Mouse (Mus musculus) lung, adult 2 months (tissue): ENCODE data around the gene Mllt10. TPM values are rescaled to one million over a fixed set of nuclear protein-coding genes. Genes with fewer than 3 reads are reported as not detected.

Source experiments
- DNase-seq: peaks from one replicate; pipeline ENCODE4 v3.0.0; 2022
- H3K4me1 ChIP-seq: fragments of 200-500 bp; 2 replicates; pipeline ENCODE4 v1.6.1; 2011; ENCODE audit warnings: low read length; ENCODE audit not compliant: control insufficient read depth, insufficient read depth
- H3K4me3 ChIP-seq: fragments of 200-500 bp; replicated peaks from 2 replicates; pipeline ENCODE3; 2011; ENCODE audit warnings: low read depth, mild to moderate bottlenecking, control low read depth, low read length; ENCODE audit errors: extremely low read depth
- CTCF ChIP-seq: fragments of 200-500 bp; IDR thresholded peaks from 2 replicates; pipeline ENCODE4 v1.5.1; 2011; ENCODE audit warnings: mild to moderate bottlenecking, low read length, control low read depth; ENCODE audit not compliant: insufficient read depth
- POLR2A ChIP-seq: fragments of 200-500 bp; IDR thresholded peaks from 2 replicates; pipeline ENCODE4 v1.6.1; 2011; ENCODE audit warnings: low read depth, mild to moderate bottlenecking, control low read depth, low read length, borderline replicate concordance; ENCODE audit errors: extremely low read depth
- WGBS: fragments of 180-500 bp; shearing (Covaris S2); methylation state at CpG from one replicate; pipeline ENCODE4 v1.1.7; 2018; 5-methylcytosine and 5-hydroxymethylcytosine counted together
- polyA plus RNA-seq: library from polyadenylated mRNA; depleted of rRNA; stranded (reverse); fragments of >200 nt; gene quantifications from 2 replicates; pipeline ENCODE4 v1.2.3, GENCODE M21; 2012

The Mllt10 gene
- polyA plus RNA-seq, 1 experiment, result 34.7 TPM

DNA sequence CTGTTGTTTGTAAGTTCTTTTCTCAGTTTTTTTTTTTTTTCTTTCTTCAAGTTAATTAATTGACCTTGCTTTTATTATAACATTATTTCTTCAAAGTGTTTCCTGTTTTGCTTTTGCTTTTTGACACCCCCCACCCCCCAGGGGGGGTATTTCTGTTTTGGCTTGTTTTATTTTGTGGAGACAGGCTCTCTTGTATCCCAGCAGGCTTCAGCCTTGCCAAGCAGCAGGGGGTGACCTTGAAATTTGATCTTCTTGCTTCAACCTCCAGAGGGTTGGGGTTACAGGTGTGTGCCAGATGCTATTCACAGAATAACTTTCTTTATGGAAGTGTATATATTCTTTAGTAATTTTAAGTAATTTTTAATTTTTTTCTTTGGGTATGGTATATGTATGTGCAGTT lies 56.4 kb downstream of the Mllt10 start:
- no peak for TF ChIP-seq POLR2A
- TF ChIP-seq CTCF, result no peak
- H3K4me3 ChIP-seq, result no peak overlapping the region
- DNase-seq, result no peak
- no peaks in the 10 kb centered on the region for H3K4me1 ChIP-seq

DNA sequence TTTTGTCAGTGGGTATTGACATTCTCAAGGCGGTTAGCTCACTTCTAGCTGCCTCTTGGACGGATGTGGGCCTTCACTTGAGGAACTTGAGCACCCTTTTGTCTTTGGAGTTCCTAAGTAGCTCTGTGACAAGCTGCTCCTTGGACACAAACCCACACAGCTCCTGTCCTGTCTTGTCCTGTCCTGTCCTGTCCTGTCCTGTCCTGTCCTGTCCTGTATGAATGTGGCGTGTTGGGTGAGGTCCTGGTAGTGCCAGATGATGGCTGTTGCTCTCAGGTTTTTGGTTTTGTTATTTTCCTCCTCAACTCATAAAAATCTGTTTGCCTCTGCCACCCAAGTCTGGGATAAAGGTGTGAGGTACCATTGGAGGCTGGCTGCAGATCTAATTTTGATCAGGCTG lies 61.4 kb downstream of the Mllt10 start:
- no peak for DNase-seq
- 67% methylated on average over 3 of the region's 3 CpGs for WGBS
- Histone ChIP-seq H3K4me3 (no peak overlapping the region), H3K4me1 (no peaks in the 10 kb centered on the region; the same call in 1 of the 2 replicates)
- TF ChIP-seq CTCF (no peak), POLR2A (no peak)

DNA sequence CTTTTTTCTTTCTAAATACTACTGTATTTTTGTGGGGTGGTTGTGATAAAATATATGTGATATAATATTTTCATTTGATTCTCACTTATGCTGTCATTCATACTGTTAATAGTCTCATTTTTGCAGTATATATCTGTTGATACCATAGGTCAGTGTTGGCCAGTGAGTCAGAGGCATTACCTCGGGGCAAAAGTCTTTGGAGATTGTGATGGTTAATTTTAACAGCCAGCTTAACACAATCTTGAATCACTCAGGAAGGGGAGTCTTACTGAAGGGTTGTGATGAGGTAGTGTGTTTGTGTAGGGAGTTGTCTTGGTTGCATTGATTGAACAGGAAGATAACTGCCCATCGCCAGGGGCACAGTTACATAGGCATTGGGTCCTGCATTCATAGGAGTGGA lies 83.1 kb downstream of the Mllt10 start:
- 48% methylated on average over 2 of the region's 2 CpGs for WGBS
- DNase-seq, result no peak
- Histone ChIP-seq H3K4me1 (no peaks in the 10 kb centered on the region), H3K4me3 (no peak overlapping the region)
- TF ChIP-seq CTCF (no peak), POLR2A (no peak)

DNA sequence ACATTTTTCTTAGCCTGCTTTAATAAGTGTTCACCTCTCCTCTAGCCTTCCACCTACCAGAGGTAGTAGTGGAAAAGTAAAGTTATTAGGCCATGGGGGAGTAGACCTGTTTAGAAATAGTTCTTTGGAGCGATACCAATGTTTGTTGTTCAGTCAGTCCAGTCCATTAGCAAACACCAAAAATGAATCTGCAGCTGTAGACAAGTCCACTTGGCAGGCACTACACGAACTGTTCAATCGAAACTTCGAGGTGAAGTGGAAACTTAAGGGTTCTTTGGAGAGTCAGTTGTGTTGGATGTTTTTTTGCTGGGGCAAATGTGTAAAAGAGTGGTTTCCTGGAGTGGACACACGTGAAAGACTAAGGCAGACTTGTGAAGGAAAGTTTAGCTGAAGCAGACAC lies 84.6 kb downstream of the Mllt10 start:
- Histone ChIP-seq H3K4me3 (no peak overlapping the region), H3K4me1 (no peaks in the 10 kb centered on the region)
- TF ChIP-seq CTCF (no peak), POLR2A (no peak)
- WGBS, result 65% methylated on average over 5 of the region's 5 CpGs
- DNase-seq, result peak; percentile 44

DNA sequence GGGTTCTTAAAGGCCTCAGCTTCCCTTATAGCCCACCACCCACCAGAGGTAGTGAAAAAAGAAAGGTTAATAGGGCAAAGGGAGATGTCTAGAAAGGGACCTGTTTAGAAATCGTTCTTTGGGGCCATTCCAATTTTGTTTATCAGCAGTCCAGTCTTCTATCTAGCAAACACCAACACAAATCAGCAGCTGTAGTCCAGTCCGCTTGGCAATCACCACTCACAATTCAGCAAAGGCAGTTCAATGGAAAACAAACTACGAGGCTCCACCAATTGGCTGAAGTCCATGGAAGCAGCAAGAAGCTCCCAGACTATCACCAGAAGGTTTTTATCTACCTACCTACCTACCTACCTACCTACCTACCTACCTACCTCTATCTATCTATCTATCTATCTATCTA lies 101.1 kb downstream of the Mllt10 start:
- Histone ChIP-seq H3K4me1 (no peaks in the 10 kb centered on the region), H3K4me3 (no peak overlapping the region)
- no peak for TF ChIP-seq CTCF
- WGBS, result 76% methylated on average over 3 of the region's 3 CpGs
- DNase-seq, result no peak

DNA sequence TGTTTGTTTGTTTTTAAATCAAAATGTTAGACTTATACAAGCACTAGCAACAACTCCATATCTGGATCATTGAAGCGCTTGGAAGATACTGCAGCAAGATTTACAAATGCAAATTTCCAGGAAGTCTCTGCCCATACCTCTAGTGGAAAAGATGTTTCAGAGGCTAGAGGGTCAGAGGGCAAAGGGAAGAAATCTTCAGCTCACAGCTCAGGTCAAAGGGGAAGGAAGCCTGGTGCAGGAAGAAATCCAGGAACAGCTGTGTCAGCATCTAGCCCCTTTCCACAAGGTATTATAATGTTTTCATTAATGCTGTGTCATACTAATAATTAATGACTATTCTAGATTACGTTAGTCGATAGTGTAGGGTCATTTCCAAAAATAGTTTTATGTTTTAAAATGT lies 104.4 kb downstream of the Mllt10 start:
- DNase-seq, result no peak
- TF ChIP-seq POLR2A (no peak), CTCF (no peak)
- WGBS, result 52% methylated on average over 3 of the region's 3 CpGs
- Histone ChIP-seq H3K4me1 (no peaks in the 10 kb centered on the region), H3K4me3 (no peak overlapping the region)

DNA sequence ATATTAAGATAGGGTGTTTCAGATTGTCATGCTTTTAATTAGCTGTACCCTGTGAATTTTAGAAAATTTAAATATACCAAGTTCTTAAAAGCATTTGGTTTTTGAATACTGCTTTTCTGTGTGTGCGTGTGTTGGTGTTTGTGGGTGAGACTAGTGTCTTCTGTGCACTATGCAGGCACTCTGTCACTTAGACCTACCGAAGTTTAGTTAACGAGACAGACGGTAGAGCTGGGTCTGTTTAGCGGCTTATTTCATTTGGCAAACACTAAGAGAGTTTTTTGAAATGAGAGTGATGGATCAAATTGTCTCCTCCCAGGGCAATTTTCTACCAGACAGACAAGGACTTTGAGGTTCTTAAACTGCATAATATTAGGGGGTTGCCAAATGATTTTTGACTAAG lies 106.0 kb downstream of the Mllt10 start:
- no peak for DNase-seq
- TF ChIP-seq CTCF, result no peak
- TF ChIP-seq POLR2A, result no peak
- Histone ChIP-seq H3K4me3 (no peak overlapping the region), H3K4me1 (no peaks in the 10 kb centered on the region)
- 90% methylated on average over 5 of the region's 5 CpGs for WGBS

DNA sequence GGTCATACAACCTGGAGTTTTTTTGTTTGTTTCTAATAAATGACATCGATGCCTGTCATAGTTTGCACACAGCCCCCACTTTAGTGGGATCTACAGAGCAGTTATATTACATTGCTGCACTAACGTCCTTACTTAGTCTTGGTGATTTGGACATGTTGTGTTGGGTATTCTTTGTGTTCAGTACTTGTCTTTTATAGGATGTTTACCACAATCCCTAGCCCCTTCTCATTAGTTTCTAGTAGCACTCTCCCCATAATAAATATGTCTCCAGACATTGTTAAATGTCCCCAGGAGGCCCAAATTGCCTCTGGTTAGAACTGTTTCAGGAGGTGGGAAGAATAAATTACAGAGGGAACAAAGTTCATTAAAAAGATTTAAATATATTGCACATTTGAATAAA lies 110.5 kb downstream of the Mllt10 start:
- WGBS, result 91% methylated on average over 2 of the region's 2 CpGs
- Histone ChIP-seq H3K4me1 (peaks cover 2% of the 10 kb centered on the region; the same call in 1 of the 2 replicates), H3K4me3 (no peak overlapping the region)
- no peak for DNase-seq
- TF ChIP-seq CTCF (no peak), POLR2A (no peak)

DNA sequence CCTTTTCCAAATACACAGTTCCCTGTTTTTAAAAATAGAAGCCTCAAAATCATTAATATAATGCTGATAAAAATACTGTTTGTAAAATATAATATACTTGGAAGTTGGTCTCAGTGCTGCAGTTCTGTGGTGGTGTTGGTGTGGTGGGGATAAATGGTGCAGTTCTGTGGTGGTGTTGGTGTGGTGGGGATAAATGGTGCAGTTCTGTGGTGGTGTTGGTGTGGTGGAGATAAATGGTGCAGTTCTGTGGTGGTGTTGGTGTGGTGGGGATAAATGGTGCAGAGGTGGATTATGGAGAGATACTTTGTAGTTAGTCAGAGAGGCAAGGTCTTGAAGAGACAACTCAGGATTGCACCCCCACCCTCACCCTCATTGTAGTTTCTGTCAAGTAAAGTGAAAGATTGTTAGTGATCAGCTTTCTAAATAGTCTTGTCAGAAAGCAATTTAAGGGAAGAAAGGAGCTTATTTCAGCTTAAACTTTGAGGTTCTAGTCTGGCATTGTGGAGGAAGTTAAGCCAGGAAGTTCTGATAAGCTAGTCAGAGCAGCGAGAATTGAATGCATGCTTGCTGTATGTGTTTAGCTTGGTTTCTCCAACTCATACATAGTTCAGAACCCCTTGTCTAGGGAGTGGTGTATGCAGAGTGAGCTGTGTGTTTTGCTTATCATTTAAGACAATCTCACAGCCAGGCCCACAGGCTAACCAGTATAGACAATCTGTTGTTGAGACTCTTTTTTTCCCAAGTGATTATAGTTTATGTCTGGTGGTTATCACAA lies 114.3 kb downstream of the Mllt10 start:
- TF ChIP-seq POLR2A (no peak), CTCF (no peak)
- WGBS, result 40% methylated on average over 1 of the region's 1 CpGs
- H3K4me1 ChIP-seq, result peaks cover 2% of the 10 kb centered on the region; the same call in 1 of the 2 replicates
- DNase-seq, result no peak
- H3K4me3 ChIP-seq, result no peak overlapping the region

DNA sequence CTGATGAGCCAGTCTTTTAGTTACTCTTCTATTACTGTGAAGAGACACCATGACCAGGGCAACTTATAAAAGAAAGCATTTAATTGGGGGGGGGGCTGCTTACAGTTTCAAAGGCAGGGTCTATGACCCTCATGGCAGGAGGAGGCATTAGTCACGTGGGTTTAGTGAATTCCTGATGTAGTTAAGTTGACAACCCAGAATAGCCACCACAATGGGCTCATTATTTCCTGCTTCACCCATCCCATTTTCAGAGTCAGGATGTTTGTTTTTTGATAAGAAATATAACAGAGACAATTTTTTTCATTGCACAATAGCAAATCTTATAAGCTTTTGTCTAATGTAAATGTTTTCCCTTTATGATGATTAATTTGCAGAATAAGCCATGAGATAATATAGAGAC lies 120.2 kb downstream of the Mllt10 start:
- no peak overlapping the region for H3K4me3 ChIP-seq
- TF ChIP-seq CTCF (no peak), POLR2A (no peak)
- 24% methylated on average over 1 of the region's 1 CpGs for WGBS
- no peaks in the 10 kb centered on the region for H3K4me1 ChIP-seq
- no peak for DNase-seq

DNA sequence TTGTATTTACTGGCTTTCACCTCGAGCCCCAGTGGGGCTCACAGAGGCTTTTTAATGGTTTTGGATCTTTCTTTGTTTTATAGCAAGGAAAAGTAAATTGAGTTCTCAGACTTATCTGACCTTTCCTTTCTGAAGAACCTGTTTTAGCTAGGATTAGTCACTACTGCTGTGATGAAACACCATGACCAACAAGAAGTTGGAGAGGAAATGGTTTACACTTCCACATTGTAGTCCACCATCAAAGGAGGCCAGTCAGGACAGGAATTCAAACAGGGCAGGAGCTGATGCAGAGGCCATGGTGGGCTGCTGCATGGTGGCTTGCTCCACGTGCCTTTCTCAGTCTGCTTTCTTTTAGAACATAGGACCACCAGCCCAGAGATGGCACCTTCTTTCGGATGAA lies 121.2 kb downstream of the Mllt10 start:
- TF ChIP-seq CTCF (no peak), POLR2A (no peak)
- Histone ChIP-seq H3K4me3 (no peak overlapping the region), H3K4me1 (no peaks in the 10 kb centered on the region)
- WGBS, result 79% methylated on average over 3 of the region's 3 CpGs
- DNase-seq, result no peak
